Mouse (Mus musculus) heart, postnatal 14 days (tissue): ENCODE results near the gene Pimreg. TPM values are rescaled to one million over a fixed set of nuclear protein-coding genes. Genes with fewer than 3 reads are reported as not detected.

Experiments used
- DNase-seq, 2 experiments: peaks; one replicate each; pipeline ENCODE4 v3.0.0; 2021 to 2022
- intact Hi-C: fragments of 180-260 bp; cut with DNase I; formaldehyde crosslinking; loops from one replicate; pipeline ENCODE4 v1.15.1; 2025
- total RNA-seq, 2 experiments: library from RNA; stranded (reverse); gene quantifications; 2 replicates each; pipeline ENCODE4 v1.2.3; 2021

Pimreg gene
- total RNA-seq, 2 experiments from 2014 or later, result 6.1 to 6.8 TPM

DNA sequence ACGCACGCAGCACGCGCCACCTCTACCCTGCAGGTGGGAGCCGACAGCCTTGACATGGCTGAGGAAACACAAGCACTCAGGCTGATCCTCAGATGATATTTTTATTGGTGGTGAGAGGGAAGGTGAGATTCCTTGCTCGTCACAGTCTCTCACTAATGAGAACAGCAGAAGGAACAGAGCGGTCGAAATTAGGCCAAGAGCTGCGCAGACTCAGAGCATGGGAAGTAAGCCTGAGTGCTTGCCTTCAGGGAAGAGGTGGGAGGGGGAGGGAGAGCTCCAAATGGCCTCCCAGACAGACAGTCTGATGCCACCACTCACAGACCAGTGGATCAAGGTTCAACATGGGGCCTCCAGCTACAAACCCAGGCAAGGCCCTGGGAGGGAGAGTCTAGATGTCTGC, 15.3 kb upstream of the Pimreg start:
- no peak for DNase-seq
- intact Hi-C loops, result loop anchor here (10.0 kb wide), 1 partner anchor 172 kb away; no protein-coding TSS in a partner anchor

DNA sequence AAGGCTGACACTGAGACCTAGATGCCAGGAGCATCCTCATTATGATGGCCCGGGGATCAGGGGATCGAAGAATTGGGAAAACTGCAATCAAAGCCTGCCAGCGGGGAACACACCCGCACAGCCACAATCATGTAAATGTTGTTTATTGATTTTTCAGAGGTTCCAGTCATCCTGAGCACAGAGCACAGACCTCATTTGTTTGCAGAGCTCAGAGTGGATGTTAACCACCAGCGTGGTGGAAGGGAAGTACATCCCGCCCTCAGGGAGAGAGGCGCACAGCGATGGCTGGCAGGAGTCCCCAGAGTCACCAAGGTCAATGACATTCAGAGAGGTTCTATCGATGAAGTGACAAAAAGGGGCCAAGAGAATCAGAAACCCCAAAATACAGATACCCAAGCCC, 14.0 kb upstream of the Pimreg start:
- intact Hi-C loops, result loop anchor here (10.0 kb wide), 1 partner anchor 173 kb away; no protein-coding TSS in a partner anchor
- no peak for DNase-seq

DNA sequence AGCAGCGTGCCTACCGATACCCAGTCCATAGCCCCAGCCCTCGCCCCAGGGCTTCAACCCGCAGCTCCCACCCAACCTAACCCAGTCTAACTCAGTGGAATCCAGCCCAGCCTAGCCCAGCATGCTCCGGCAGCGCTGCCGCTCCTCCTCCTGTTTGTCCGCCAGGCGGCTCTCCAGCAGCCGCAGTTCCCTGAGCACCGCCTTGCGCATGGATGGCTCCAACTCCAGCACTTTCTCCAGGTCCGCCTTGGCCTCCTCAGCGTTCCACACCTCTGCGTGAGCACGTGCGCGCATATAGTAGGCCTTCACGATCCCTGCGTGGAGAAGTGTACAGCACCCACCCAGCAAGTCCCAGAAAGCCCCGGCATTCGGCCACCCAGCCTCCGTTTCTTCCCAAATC, 12.7 kb upstream of the Pimreg start:
- DNase-seq, result peak; percentile 43 to 48
- intact Hi-C loops, result loop anchor here (10.0 kb wide), 1 partner anchor 174 kb away; no protein-coding TSS in a partner anchor

DNA sequence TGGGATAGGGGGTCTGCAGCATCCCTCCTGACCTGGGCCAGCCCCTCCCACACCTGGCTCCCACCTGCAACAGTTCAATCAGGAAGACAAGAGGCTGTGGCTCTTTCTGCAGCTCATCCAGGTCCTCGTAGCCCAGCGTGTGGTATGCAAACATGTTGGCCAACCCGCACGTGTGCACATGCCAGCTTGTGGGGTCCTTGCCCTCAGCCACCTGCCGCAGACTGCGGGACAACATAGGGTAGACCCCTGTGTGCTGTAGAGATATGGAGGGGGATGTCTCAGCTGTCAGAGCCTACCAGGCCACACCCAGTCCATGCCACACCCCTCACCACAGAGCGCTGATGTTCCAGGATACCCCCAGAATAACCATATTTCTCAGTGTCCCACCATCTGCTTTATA, 10.5 kb upstream of the Pimreg start:
- intact Hi-C loops, result no loop called here
- DNase-seq, result no peak

DNA sequence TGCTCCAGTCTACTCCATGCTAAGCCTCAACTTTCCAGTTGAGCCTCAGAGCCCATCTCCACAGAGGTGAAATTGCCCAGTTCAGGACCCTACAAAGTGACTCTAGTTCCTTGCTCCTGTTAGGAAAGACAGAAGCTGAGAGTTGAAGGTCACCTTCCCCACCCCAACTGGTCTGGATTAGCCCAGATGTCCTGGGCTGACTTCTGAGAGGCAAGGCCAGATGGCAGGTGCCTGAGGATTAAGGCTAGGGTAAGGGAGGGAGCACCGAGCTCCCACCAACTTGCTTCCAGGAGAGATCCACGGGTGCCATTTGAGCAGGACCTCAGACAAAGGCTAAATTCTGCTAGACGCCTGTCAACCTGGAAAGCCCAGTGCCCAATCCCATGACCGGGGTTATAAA, 9.7 kb upstream of the Pimreg start:
- DNase-seq, result no peak
- intact Hi-C loops, result no loop called here

DNA sequence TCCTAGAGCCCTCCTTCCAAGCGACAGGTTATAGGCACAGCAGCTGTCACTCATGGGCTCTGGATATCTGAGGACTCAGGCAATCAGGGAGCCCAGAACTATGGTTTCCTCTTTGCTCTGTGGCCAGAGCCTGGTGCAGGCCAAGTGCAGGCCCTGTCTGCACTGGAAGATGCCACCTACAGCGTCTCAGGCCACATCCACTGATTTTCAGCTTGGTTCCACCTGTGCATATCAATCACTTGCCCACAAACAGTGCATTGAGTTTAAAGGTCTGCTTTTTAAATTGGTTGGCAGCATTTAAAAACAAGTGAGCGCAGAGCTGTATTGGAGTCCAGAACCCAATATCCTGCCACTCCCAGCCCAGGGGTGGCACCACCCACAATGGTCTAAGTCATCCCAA, 9.2 kb upstream of the Pimreg start:
- intact Hi-C loops, result no loop called here
- no peak for DNase-seq

GRCm38 (mm10) chr11:72037409-72037808, 4.4 kb upstream of the Pimreg start, which contains the start of gene Aipl1:
Gene Aipl1, minus strand, starts transcription at chr11:72037509.
- intact Hi-C loops, result loop anchor here (5.0 kb wide), 1 partner anchor 700 kb away; no protein-coding TSS in a partner anchor
- no peak for DNase-seq

GRCm38 (mm10) chr11:72037996-72038395, 3.8 kb upstream of the Pimreg start:
- intact Hi-C loops, result loop anchor here (5.0 kb wide), 1 partner anchor 701 kb away; no protein-coding TSS in a partner anchor
- peak; percentile 76 to 81 for DNase-seq

DNA sequence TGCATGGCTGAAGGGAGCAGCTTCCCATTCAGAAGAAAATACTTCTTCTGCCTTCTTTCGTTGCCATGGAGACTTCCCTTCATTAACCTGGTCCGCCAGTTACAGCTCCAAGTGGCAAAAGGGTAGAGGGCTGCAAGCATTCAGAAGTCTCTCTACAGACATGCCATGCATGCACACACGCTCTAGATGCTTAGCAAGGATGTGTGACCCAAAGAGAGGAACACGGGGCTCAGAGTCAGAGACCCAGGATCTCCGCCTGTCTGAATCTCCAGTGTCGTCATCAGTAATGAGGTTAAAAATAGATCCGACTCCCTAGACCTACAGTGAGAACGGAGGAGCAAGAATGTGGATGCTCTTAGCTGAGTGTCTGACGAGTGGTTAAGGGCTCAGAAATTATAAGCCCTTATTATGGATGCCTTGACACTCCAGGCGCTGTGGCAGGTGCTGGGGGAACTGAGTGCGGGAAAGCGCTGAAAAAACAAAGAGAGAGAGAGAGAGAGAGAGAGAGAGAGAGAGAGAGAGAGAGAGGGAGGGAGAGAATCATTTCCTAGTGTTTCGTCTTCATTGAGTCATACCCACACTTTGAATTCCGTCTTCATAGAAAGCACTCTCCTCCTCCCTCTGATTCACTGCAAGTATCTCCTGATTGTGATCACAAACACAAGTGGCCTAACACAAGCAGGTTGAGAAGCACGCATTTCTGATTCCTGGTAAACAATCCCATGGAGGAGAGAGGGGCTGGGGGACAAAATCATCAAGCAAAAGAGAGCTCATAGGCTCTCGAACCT, 2.0 kb upstream of the Pimreg start:
- intact Hi-C loops, result loop anchor here (5.0 kb wide), 1 partner anchor 702 kb away; no protein-coding TSS in a partner anchor

DNA sequence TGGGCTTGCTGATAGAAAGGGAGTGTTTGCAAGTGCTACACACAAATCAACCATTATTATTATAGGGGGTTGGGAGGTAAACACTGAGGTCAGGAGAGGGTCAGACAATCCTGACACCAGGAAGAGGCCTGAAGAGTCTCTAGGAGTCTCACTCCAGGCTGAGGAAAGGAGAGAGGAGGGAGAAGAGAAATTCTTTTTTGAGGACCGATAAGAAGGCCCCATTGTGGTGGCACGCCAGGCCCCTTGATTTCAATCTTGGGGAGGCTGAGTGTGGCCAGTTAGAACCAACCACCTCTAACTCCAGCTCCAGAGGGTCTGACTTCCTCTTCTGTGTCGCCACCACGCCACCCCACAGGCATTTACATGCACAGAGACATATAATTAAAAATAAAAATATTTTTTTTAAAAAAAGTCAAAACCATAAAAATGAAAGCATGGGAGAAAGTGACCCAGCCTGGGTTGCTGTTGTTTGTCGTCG, 503 bp upstream of the Pimreg start:
- intact Hi-C loops, result no loop called here
- no peak for DNase-seq

More for the DNA sequence above, 2.0 kb upstream of the Pimreg start:
- DNase-seq, result no peak

- no peak for DNase-seq
- intact Hi-C loops, result no loop called here
These were observed 799 bp downstream of the Pimreg start for GRCm38 (mm10) chr11:72042631-72043030.

GRCm38 (mm10) chr11:72044231-72044630, 2.4 kb downstream of the Pimreg start:
- intact Hi-C loops, result no loop called here
- DNase-seq, result no peak

- intact Hi-C loops, result no loop called here
- DNase-seq, result no peak
These were observed 6.9 kb downstream of the Pimreg start for GRCm38 (mm10) chr11:72048730-72049129.

DNA sequence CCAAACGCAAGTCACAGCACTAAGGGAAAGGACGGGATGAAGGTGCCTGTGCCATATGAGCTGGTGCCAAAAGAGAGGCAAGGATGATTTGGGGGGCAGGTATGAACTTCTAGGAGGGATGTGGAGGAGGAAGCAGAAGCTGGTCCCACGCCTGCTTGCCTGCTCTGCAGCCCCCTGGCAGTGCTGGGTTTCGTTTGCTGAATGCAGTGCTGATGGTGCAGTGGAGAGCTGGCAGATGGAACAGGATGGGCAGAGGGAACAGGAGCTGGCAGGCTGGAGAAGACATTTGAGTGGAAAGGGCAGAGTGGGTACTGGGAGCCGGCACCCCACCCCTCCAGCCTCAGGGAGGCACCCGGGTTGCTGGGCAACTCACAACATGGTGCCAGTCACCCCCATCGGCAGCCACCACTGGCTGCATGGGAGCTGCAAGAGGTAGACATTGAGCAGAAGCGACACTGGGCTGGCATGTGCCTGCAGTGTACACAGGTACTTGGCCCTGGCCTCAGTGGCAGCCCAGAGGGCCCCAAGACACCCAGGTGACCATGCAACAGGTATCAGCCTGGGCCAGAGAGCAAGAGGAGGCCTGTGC, 7.4 kb downstream of the Pimreg start:
- DNase-seq, result no peak
- intact Hi-C loops, result no loop called here

DNA sequence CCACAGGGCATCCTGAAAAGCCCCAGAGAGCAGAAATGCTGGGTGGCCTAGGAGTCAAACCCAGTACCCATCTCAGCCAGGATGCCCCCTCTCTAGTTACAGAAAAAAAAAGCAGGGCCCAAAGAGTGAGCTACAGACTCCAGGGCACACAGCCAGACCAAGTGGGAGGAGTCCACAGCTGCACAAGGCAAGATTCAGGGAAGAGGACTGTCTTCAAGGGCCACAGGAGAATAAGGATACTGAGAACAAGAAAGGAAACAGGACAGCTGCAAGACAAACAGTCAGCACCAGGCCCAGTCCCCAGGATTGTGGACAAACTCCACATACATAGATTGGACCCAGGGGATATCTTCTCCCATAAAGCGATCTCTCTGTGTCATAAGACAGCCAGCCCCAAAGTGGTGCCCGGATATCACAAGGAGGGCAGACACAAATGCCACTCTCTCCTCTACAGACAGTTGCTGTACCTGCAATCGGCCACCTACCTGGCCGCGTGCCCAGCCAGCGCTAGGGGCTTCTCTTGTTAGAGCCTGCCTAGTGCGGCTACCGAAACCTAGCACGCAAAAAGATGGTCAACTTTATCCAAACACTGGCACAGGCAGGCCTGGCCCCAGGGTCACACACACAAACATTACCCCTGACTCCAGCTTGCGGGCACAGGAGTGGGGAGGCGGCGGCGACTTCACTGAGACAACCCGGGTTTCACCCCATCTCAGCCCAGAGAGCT, 8.5 kb downstream of the Pimreg start:
- intact Hi-C loops, result loop anchor here (5.0 kb wide), 1 partner anchor 157 kb away; the partner anchor contains the start of genes 4933427D14Rik, Gm43951 and Txndc17
- peak in 1 of 2 experiments; percentile 30 for DNase-seq

DNA sequence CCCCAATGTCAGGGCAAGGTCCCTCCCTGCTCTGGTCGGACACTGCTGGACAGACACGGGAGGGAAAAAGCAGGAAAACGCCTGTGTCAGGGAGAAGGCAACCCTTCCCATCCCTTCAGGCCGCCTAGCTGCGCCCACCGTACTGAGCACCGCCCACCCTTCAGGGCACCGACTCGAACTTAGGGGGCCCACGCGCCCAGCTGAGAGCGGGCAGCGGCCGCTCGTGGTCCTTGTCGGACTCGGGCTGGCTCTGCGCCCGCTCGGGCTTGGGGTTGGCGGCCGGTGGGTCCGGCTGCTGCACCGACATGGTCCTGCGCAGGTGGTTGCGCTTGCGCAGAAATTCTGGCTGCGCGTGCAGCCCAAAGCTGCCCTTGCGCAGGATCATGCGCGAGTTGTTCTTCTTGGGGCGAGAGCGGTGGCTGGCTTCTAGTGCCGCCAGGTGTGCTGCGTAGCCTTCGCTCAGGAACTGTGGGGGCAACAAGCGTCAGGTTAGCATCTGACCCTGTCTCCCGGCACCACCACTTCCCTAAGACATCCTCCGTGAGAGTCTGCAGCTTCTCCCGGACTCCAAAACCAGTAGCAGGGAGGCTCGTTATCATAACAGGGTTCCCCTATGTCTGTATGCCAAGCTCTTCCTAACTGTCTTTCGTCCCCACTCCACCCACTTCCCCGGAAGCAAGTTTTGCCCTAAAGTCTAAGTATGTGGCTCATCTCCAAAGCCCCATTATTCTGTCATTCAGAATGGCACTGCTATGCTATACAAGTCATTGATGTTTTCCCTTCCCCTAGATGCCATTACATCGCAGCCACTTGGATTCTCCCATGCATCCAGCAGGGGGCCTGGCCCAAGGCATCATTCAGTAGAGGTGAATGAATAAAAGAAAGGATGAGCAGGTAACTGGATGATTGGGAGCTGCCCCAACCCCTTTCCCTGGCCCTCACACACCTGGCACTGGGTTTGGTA, 9.3 kb downstream of the Pimreg start:
- DNase-seq, result peak; percentile 24 to 26
- intact Hi-C loops, result loop anchor here (5.0 kb wide), 1 partner anchor 156 kb away; the partner anchor contains the start of genes 4933427D14Rik, Gm43951 and Txndc17

DNA sequence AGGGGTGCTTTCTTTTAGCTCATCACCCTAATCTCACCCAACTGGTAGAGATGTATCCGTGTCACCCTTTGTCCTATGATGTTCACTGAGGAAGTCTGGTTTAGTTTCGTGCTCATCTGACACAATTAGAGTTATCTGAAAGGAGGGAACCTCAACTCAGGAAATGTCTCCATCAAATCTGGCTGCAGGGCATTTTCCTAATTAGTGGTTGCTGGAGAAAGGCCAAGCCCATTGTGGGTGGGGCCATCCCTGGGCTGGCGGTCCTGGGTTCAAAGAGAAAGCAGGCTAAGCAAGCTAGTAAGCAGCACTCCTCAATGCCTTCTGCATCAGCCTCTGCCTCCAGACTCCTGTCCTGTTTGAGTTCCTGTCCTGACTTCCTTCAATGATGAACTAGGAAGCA, 10.4 kb downstream of the Pimreg start:
- intact Hi-C loops, result loop anchor here (2.0 to 5.0 kb wide), 2 partner anchors 93 to 155 kb away; partner anchors contain the start of genes 4933427D14Rik, Gm43951 and Txndc17
- no peak for DNase-seq

GRCm38 (mm10) chr11:72052636-72053035, 10.8 kb downstream of the Pimreg start:
- intact Hi-C loops, result loop anchor here (2.0 to 5.0 kb wide), 2 partner anchors 92 to 155 kb away; partner anchors contain the start of genes 4933427D14Rik, Gm43951 and Txndc17
- DNase-seq, result peak; percentile 73 to 86

DNA sequence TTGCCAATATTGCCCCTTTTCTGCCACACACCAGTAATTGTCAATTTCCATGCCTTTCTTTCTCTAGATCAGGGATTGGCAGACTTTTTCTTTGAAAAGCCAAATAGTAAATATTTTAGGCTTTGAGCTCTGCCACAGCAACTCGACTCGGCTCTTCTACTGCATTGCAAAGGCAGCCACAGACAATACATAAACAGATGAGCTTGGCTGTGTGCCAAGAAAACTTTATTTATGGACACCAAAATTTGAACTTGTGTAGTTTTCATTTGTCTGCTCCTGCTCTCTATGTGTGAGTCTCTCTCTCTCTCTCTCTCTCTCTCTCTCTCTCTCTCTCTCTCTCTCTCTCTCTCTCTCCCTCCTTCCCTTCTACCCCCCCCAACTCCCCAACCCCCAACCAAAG, 13.3 kb downstream of the Pimreg start:
- DNase-seq, result no peak
- intact Hi-C loops, result no loop called here
